Mouse (Mus musculus): Measurements from ENCODE around the gene Fam172a.

Gene Fam172a

DNA sequence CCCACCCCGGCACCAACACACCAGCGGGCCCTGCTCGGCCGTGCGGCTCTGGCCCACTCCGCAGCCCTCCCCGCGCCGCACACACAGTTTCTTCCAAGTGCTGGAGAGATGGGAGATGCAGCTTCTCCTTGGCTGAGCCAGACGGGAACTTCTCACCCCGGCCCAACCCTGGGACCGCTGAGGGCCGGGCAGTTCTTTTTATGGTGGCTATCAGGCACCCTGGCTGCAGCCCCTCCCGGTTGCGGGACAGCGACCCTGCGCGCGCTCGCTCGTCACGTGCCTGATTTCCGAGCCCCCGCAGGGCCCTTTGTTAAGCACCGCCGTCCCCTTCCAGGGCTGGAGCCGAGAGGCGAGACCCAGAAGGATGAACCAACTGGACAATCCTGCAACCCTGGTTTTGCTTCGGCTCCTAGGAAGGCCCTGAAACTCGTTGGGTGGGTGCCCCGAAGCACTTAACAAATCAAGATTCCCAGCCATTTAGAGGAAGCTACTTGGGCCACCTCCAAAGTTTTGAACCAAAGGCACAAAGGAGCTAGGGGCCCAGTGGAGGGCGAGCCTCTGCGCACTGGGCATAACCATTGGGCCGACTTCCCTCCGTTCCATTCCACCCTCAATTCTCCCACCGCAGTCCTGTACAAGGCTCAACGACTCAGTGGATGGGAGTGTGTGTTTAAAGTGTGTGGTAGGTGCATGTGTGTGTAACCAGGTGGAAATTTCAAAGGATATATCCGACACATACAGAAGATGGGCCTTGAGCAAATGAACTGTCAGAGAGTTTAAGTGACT, 477.7 kb downstream of the Fam172a start:
- DNase-seq (ENCODE audit: low spot score) = no peak

DNA sequence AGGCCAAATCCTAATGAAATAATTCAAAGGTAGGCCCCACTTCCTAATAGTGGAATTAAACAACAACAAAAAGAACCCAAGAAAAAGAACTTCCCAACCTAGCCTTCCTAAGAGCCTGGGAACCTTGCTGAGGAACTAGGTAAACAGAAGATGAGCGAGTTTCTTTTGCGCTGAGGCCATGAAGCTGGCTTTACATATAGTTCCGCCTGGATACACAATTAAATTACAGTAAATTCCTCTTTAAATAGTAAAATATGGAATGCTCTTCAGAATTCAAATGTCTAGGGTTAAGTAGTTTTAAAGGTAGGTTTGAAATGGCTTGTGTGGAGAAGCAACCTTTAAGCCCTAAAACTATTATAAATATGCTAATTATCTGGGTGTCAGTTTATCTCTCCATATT, 478.4 kb downstream of the Fam172a start:
- DNase-seq (ENCODE audit: low spot score) = no peak

DNA sequence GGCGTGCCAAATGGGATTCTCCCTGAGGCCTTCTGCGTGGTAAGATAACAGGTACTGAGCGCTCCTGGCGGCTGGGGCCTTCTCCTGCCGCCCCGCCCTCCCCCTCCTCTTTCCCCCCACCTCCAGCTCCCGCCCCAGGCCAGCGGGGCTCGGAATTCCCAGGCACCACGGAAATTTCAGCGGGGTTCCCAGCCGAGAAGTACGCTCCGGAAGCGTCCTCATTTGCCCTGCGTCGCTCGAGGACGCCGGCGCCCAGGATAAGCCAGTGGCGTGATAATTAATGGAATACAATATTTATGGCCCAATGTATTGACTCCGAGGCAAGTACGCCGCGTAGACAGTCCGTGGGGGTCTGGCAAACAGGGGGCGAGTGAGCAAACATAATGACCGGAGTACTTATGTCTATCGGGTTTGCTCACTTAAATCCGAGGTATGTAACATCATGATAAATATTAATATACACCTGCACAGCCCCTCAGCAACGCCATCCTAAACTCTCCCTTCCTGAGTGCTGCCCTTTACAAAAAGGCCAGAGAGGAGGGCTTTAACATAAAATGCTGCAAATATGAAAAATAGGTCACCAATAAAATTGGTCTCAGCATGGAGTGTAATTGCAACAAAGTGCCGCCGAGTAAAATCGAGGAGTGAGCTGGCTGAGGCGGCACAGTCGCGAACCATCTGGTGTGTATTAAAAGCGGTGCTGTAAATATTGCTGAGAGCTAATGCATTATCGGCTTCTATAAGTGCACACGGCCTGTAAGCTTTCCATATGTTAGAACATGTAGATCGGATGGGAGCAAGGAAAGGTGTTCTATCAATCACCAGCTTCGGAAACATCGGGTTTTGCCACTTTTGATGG, 479.5 kb downstream of the Fam172a start:
- no peak for DNase-seq (ENCODE audit: low spot score)

DNA sequence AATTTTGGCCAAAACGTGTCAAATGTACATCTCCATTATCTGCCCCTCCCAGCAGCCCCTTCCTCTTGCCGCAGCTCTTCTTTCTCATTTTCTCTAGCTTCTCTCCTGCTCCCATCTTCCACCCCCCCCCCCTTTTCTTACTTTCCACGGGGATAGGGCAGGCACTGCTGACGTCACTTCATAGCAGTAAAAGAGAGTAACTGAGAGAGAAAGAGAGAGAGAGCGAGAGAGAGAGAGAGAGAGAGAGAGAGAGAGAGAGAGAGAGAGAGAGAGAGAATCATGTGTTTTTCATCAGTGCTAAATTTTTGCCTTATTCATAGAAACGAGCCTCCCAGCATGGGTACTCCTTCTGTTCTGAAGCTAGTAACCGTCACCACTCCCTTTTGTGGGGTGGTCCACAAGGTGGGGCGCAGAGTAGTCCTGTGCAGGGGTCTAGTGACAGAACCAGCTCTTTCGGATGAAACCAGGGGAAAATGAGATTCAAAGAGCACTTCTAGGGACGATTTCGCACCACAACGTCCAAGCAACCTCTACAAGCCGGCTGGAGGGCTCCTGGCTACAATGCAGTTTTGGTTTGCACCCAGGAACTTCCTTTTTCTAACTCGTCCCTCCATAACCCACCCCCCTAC, 480.2 kb downstream of the Fam172a start:
- DNase-seq (ENCODE audit: low spot score) = no peak

DNA sequence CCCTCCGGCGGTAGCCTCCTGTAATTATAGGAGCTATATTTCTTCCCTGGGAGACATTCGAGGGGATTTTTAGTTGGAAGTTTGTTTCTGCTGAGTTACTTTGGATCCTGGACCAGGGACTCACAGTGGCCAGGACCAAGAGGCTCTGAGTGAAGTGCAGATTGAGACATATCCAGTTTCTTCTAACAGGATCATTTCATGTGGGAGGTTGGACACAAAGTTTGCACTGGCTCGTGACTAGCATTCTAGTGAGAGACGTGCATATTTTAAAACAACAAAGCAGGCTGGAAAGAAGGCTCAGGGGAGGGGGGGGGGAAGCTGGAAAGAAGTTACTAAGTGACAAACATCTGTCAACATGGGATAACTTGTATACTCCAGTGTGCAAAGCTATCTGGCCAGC, 481.2 kb downstream of the Fam172a start:
- no peak for DNase-seq (ENCODE audit: low spot score)

DNA sequence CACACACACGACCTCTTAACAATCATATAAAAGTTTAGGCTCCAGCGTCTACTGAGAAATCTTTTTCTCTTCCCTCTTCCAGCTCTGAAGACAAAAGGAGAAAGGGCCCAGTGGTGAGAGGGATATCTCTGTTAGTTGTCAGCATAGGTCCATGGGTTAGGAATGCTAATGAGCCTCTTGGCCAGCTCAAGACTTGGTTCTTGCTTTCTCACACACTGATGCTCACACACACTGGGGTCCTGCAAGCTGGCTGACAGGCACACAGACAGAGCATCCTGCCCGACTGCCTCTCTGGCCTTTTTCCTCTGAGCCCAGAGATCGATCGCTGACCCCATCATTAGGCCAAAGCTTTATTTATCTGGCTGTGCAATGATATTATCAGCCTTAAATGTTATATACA, 482.2 kb downstream of the Fam172a start:
- no peak for DNase-seq (ENCODE audit: low spot score)

DNA sequence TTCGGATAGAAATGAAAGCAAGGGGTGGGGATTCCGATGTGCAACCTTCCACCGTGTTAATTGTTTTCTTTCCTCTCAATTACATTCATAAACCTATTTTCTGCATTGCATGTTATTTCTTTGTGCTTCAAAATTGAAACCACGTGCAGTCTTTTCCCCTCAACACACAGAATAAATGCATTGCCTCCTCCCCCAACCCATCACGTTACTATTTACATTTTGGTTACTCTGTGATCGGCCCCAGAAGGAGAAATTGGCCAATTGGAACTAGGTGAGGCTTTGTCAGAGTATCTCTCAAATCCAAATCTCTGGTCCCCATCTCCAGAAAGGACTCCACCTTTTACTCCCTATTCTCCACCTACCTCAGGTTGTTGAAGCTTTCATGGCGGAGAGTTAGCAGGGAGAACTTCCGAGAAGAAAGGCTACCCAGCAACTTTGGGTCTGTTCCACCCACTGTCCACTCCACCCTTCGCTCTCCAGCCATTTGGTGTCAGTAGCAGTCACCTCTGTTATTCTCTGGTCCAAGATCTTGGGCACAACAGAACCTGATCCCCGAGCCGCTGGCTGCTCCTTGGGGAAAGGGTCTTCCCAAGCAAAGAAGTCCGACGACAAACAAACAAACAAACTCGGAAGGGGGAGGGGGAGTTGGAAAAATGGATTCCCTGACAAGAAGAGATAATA, 483.1 kb downstream of the Fam172a start:
- no peak for DNase-seq (ENCODE audit: low spot score)

DNA sequence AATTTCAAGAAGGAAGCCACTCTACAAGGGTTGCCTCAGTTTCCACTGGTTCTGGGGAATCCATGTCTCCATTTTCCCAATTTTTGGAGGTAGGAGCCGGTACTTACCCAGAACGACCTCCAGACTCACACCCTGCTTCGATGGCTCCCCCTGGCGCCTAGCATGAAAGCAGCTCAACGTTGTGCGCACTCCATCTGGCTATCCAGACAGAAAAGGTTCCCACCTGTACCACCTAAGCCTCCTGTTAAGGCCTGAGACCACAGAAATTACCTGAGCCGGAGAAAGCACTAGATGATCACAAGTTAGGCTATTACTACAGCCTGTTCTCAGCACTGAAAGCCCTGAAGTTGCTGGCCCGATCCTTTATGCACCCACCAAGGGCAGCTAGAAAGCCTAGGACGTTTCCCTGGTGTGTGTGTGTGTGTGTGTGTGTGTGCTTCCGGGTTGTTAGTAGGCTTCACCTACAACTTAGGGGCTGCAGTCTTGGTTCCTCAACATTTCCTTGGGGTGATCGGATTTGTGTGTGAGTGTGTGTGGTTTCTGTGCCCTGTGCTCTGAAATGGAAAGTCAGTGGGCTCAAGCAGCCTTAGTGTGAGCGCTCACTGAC, 484.6 kb downstream of the Fam172a start:
- DNase-seq (ENCODE audit: low spot score) = no peak

DNA sequence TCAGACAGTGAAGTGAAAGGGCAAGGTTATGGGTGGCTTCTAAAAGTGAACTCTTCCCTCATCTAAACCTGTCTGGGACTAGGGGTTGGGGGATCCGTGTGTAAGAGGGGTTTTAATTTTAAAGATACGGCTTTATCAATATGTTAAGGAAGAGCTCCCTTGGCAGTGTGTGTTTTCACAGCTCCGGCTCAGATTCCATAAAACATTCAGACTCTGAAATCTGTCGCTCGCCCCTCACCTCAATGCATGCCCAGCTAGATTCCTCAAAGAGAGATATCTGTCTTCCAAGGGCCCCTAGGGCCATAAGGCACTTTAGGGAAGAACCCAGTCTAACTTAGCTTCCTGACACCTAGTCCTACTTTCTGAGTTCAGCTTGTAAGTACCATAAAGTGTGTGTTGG, 486.0 kb downstream of the Fam172a start:
- no peak for DNase-seq (ENCODE audit: low spot score)

DNA sequence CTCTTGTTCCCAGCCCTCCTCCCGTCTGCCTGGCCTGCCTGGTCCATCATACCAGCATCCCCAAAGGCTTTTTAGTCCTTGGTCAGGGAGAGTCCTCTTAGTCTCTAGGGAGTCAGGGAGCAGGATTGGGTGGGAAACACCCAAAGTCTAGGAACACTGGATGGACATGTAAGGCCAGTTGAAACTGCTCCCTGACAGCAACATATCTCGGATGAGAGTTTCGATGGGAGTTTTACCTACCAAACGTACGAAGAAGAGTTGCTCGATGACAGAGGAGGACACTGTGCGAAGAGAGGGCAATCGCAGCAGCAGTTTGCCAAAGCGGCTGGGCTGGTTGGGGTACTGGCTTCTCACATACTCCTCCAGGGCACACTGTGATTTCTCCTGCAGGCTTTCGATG, 487.8 kb downstream of the Fam172a start:
- no peak for DNase-seq (ENCODE audit: low spot score)

DNA sequence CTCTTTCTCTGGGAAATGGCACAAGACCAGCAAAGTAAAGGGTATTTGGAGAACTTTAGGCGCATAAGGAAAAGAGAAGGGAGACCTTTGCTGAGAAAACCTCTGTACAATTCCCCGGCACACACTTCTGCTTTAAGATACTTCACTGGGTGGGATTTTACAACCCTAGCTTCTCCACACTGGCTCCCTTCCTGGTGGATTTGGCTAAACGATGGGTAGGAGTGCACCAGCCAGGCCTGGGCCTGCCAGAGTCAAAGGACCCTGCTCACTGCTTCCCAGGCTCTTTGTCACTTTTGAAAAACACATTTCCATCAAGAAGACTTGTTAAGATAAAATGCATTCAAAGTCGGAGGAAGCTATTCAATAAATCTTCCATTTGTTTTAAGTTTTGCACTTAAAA, 491.4 kb downstream of the Fam172a start:
- DNase-seq (ENCODE audit: low spot score) = no peak

DNA sequence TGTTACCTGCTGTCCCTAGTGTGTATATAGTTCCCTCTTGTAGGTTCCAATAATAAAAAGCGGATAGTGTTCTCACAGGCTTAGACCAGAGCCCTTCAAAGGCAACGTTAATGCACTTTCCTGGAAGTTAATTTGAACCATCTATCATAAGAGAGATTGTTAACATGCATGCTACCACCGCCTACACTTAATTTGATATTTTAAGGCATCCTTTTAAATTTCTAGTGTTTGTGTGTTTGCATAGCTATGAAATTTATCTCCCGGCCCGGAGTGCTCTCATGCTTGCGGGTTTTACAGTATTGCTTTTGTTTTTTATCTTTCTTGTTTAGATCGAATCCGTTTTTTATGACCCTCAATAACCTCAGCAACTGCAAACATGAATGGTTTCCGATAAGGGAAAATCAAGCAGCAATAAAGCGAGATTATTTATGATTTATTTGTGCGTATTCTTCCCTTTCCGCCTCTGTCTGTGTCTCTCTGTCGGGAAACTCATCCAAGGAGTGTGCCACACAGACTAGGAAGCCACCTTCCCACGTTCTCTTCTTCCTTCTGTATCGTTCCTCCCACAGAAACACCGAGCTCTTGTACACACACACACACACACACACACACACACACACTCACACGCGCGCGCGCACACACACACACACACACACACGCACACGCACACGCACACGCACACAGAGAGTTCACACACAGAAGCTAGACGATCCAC, 492.5 kb downstream of the Fam172a start:
- DNase-seq (ENCODE audit: low spot score) = no peak

DNA sequence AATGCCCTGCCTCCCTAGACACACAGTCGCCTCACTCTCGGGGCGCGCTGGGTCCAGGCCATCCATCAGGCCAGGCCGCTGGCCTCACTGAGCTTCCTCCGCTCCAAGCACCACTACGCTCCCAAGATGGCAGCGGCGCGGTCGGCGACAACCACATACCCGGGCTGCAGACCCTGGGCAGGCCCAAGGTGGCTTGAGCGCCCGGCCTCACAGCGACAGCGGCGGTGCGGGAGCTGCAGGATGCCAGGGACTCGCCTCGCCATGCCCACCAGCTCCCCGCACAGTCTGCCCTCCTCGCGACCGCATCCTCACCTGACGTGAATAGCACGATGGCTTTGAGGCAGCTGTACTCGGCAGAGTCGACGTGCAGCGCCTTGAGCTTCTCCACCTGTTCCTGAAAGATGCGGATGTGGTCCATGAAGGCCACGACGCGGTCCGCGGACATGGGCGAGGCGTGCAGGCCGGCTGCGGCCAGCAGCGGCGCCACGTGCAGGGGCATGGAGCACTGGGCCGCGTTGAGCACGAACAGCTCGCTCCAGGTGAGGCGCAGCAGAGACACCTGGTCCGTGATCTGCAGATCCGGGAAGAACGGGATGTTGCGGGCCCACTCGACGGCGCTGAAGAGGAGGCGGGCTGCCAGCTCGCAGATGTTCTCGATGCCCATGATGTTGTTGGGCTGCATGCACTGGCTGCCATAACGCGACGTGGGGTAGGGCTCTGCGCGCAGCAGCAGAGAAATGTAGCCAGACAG, 493.2 kb downstream of the Fam172a start:
- DNase-seq (ENCODE audit: low spot score) = no peak

DNA sequence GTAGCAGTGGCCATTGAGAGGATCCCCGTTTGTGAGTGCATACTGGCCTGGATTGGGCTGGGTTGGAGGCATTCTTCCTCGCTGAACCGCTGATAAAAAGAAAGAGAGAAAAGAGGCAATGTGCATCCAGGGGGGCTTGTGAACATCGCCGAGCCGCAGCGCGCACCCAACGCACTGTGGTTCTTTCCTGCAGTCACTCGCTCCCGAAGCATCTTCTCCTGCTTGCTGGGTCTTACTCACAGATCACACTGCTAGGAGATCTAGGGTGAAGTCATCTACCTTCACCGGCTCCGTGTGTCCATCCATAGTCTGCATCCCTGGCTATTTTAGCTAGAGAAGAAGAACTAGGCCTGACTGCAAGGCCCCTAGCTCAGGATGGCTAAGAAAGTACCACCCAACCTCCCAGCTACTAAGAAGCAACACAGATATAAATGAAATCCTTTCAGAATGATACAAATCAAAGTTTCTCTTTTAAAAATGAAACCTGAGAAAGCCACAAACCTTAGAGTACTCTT, 493.8 kb downstream of the Fam172a start:
- DNase-seq (ENCODE audit: low spot score) = no peak

DNA sequence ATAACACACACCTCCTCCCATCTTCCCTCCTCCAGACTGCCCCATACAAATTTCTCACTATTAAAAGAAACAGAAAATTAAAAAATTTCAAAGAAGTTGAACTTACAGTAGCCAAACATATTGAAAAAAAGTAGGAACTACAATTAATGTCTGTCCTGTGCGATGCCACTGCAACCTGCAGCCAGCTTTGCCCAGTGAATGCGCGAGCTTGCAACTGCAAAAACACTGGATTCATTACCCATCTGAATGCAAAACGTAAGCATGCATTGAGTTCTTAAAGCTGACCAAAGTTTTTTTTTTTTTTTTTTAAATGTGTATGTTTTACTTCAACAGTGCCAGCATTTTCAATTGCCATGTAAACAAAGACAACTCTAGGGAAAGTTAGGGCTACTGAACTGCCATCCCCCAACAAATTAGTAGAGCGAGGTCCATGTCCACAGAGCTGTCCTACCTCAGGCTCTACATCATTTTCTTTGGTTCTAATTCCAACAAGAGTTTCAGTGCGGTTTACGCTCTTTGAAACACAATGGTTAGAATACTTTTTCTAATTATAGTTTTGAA, 494.5 kb downstream of the Fam172a start:
- DNase-seq (ENCODE audit: low spot score) = no peak

DNA sequence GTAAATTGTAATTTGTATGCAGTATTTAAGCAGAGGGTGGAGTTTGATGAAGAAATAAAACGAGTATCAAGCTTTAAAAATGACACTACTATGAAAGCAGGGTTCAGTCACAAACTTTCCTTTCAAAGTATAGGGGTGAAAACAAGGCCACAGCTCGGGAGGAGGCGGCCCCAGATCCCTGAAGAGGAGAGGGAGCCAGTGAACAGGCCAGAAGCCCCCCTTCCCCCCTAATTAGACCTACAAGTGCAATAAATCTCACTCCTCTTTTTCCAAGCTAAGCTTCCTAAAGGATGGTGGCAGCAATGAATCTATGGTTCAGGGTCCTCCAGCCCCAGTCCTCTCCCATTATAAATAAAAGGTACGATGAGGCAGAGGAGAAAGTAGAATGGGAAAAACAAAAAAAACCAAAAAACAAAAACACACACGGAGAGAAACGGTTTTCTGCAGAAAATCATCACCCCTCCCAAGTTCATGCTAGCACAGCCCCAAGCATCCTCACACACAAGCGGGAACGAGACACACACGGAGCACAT, 495.5 kb downstream of the Fam172a start:
- no peak for DNase-seq (ENCODE audit: low spot score)

DNA sequence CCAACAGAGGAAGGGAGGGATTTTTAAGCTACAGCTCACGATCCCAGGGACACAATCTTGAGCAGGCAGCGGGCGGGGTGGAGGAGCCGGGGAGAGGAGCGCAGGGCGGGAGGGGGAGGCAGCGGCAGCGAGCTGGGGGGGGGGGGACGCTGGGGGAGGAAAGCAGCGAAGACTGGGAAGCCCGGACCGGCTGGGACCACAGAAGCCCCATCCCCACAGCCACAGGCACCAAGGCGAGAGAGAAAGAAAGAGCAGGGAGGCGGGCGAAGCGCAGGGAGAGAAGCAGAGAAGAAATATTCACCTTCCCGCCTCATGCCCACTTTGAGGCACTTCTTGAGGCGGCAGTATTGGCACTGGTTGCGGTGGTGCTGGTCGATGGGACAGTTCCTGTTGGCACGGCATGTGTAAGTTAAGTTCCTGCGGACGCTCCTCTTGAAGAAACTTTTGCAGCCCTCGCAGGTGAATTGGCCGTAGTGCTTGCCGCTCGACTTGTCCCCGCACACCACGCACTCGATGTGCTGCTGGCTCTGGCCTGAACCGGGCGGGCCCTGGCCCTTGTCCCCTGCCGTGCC, 496.1 kb downstream of the Fam172a start:
- DNase-seq (ENCODE audit: low spot score) = no peak

DNA sequence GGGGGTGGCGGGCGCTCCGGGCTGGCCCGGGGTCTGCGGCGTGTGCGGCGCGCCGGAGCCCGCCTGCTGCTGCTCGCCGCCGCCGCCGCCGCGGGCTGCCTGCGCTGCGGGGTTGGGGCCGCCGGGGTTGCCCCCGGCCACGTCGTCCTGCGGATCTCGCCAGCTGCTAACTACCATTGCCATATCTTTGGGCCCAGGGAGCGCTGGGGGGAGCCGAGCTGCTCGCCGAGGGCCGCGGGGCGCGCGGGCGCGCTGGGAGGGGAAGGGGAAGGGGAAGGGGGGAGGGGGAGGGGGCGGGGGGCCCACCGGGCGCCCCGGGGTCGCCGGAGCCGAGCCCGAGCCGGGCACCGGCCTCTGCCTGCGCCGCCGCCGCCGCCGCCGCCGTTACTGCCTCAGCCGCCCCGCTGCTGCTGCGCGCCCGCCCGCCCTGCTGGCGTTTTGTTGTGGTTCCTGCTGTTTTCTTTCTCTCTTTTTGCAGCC, 496.6 kb downstream of the Fam172a start:
- no peak for DNase-seq (ENCODE audit: low spot score)

All from urinary bladder, postnatal 25 days (tissue).